Mouse (Mus musculus) G1E (cell line): ENCODE measurements around the gene Mef2c.

Experiments used
- CTCF ChIP-seq: IDR thresholded peaks from 2 replicates; pipeline ENCODE4 v1.5.1; 2012; ENCODE audit warnings: low read depth, low read length, inconsistent platforms, mixed read lengths
- TAL1 ChIP-seq: conservative IDR thresholded peaks from 2 replicates; pipeline ENCODE4 v1.6.1; 2012; ENCODE audit warnings: low read depth, low read length, inconsistent platforms, mixed read lengths

GRCm38 (mm10) chr13:83458729-83459128 is 45.1 kb upstream of the Mef2c start:
- TF ChIP-seq CTCF (no peak), TAL1 (no peak)
